Mouse (Mus musculus): ENCODE data around the gene Rxrb. TPM values are rescaled to one million over a fixed set of nuclear protein-coding genes. Genes with fewer than 3 reads are reported as not detected.
A peak's percentile ranks its signal among the peaks of the same experiment; 100 is the strongest.
"Not testable (repeated sequence)": the region's sequence is repeated elsewhere in the genome, so short reads cannot be mapped to it uniquely, and the experiment has no call there.

Rxrb gene
- polyA plus RNA-seq (2015; fragmentation: Nextera tagmentation; extraction: Ambion mirVana), result 28.5 and 32.4 TPM in 2 replicates

GRCm38 (mm10) chr17:34031465-34032173 is at the start of gene Rxrb, which contains the start of gene Slc39a7:
TSS of gene Rxrb (plus strand) at chr17:34031812.
TSS of gene Slc39a7 (minus strand) at chr17:34031682.
- peak within 1 kb of the TSS; percentile 98 for H3K27ac ChIP-seq (replicated peaks)
- H3K4me1 ChIP-seq, result peaks cover 55% of the 10 kb centered on the region
- H3K36me3 ChIP-seq, result peaks cover 54% of the 10 kb centered on the region
- peak within 1 kb of the TSS; percentile 94 for H3K4me2 ChIP-seq
- H3K4me3 ChIP-seq, result peak within 1 kb of the TSS; percentile 77
- H3K9ac ChIP-seq, result peak within 1 kb of the TSS; percentile 92
- peak; percentile 72 for ATAC-seq (ENCODE audit: extremely low read depth, insufficient number of reproducible peaks, low FRiP score, low TSS enrichment)
- WGBS, result under 1% methylated on average over 78 of the region's 88 CpGs
- no peaks in the 10 kb centered on the region for H3K27me3 ChIP-seq (replicated peaks)
- no peaks in the 10 kb centered on the region for H3K9me3 ChIP-seq

GRCm38 (mm10) chr17:33982136-33982535 is 49.5 kb upstream of the Rxrb start:
- WGBS, result 4% methylated on average over 8 of the region's 8 CpGs
- H3K4me3 ChIP-seq, result peak overlapping the region; percentile 56
- H3K9me3 ChIP-seq; H3K27ac ChIP-seq (replicated peaks); H3K36me3 ChIP-seq; H3K9ac ChIP-seq; ATAC-seq (ENCODE audit: extremely low read depth, insufficient number of reproducible peaks, low FRiP score, low TSS enrichment): not testable (repeated sequence)
- H3K4me1 ChIP-seq, result peaks cover 31% of the 10 kb centered on the region
- H3K27me3 ChIP-seq (replicated peaks), result peaks cover 41% of the 10 kb centered on the region
- H3K4me2 ChIP-seq, result peak overlapping the region; percentile 78

DNA sequence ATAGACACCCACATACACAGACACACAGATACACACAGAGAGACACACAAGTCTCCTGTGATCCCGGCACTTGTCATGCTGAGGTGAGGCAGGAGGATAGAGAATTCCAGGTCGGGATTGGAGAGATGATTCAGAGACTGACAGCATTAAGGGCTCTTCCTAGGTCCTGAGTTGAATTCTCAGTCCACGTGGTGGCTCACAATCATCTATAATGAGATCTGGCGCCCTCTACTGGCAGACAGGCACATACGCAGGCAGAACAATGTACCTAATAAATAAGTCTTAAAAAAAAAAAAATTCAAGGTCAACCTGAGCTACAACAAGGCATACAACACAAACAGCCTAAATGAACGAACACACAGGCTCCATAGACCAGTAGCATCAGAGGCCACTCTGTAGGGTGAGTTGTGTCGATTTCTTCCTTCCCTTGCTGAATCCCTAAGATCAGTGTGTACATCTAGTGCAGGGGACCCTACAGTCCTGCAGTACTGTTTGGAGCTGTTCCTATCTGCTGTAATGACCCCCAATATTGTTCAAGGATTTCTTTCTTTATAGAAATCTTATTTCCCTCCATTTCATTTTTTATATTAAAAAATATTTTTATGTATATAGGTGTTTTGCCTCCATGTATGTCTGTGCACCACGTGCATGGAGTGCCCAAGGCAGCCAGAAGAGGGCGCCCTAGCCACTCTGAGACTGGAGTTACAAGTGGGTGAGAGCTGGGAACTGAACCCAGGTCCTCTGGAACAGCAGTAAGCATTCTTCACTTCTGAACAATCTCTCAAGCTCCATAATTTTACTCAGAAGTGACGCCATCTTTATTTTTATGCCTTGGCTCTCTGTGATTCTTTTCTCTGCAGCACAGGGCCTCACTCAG is 39.6 kb upstream of the Rxrb start:
- no peak; the same call in 1 of the 2 replicates for ATAC-seq (ENCODE audit: extremely low read depth, insufficient number of reproducible peaks, low FRiP score, low TSS enrichment)

DNA sequence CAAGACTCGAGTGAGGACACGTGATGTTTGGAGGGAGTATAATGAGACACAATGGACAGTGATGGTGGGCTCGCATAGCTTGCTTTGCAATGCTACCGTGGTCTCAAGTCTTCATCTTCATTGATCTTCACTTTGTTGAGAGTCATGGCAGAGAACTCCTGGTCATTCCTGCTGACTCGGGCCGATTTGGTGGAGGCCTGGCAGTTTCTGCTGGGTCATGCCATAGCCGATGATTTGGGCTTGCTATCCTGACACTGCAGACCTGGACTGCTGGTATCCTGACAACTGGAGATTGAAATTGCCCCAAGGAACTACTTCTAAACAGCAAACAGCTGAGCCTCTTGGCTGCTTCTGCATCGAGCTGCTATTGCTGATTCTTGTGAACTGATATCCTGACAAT is 36.7 kb upstream of the Rxrb start:
- Histone ChIP-seq H3K4me2 (no peak overlapping the region), H3K27me3 (replicated peaks) (peaks cover 51% of the 10 kb centered on the region), H3K27ac (replicated peaks) (no peak overlapping the region), H3K9ac (no peak overlapping the region), H3K4me3 (no peak overlapping the region), H3K4me1 (peaks cover 4% of the 10 kb centered on the region), H3K9me3 (no peaks in the 10 kb centered on the region), H3K36me3 (no peaks in the 10 kb centered on the region)
- no peak for ATAC-seq (ENCODE audit: extremely low read depth, insufficient number of reproducible peaks, low FRiP score, low TSS enrichment)
- 78% methylated on average over 8 of the region's 8 CpGs for WGBS

More for the DNA sequence above, 39.6 kb upstream of the Rxrb start:
- WGBS, result 31% methylated on average over 10 of the region's 10 CpGs
- no peaks in the 10 kb centered on the region for H3K36me3 ChIP-seq
- H3K4me3 ChIP-seq, result no peak overlapping the region
- H3K27ac ChIP-seq (replicated peaks), result no peak overlapping the region
- peaks cover 49% of the 10 kb centered on the region for H3K27me3 ChIP-seq (replicated peaks)
- no peak overlapping the region for H3K9ac ChIP-seq
- no peaks in the 10 kb centered on the region for H3K4me1 ChIP-seq
- H3K4me2 ChIP-seq, result no peak overlapping the region
- no peaks in the 10 kb centered on the region for H3K9me3 ChIP-seq

DNA sequence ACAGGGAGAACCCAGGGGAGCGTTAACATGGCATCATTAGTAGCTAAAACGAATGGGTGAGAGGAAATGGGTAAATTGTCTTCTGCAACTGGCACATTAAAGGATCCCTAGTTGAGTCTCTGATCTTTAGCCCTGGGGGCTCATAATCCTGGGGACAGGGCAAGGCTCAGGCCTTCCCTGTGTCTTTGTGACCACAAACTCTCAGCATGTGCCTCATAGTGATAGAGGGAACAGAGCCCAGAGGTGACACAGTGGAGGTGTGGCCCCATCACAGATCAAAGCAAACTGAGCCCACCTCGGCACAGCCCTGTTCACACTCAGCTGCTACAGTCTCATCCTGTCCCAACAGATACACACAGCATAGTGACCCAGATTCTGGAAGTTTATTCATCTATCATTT is 36.0 kb upstream of the Rxrb start:
- Histone ChIP-seq H3K4me2 (no peak overlapping the region), H3K27ac (replicated peaks) (no peak overlapping the region), H3K27me3 (replicated peaks) (peaks cover 54% of the 10 kb centered on the region), H3K9me3 (no peaks in the 10 kb centered on the region), H3K9ac (no peak overlapping the region), H3K4me1 (peaks cover 10% of the 10 kb centered on the region), H3K4me3 (no peak overlapping the region), H3K36me3 (no peaks in the 10 kb centered on the region)
- WGBS, result 37% methylated on average over 3 of the region's 3 CpGs
- ATAC-seq (ENCODE audit: extremely low read depth, insufficient number of reproducible peaks, low FRiP score, low TSS enrichment), result no peak

DNA sequence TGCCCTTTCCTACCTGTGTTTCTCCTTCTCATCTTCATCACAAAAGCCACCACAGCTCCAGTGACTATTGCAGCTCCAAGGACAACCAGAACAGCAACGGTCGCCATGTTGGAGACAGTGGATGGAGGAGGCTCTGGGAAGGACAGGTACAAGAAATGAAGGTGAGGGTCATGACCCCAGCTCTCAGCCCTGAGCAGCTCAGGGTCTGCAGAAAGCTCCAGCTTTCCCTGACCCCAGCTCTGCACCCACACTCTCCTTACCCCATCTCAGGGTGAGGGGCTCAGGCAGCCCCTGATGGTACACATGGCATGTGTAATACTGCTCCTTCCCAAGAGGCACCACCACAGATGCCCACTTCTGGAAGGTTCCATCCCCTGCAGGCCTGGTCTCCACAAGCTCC is 34.6 kb upstream of the Rxrb start:
- Histone ChIP-seq H3K4me1 (peaks cover 10% of the 10 kb centered on the region), H3K27me3 (replicated peaks) (peaks cover 68% of the 10 kb centered on the region)
- H3K4me3 ChIP-seq; ATAC-seq (ENCODE audit: extremely low read depth, insufficient number of reproducible peaks, low FRiP score, low TSS enrichment); H3K9me3 ChIP-seq; H3K4me2 ChIP-seq; H3K27ac ChIP-seq (replicated peaks); H3K9ac ChIP-seq; H3K36me3 ChIP-seq: not testable (repeated sequence)
- 78% methylated on average over 2 of the region's 2 CpGs for WGBS

GRCm38 (mm10) chr17:33998697-33999096 is 32.9 kb upstream of the Rxrb start:
- 38% methylated on average over 5 of the region's 5 CpGs for WGBS
- not testable (repeated sequence) for ATAC-seq (ENCODE audit: extremely low read depth, insufficient number of reproducible peaks, low FRiP score, low TSS enrichment); H3K4me2 ChIP-seq

GRCm38 (mm10) chr17:33999341-34000149 is 32.1 kb upstream of the Rxrb start:
- no peak overlapping the region for H3K27ac ChIP-seq (replicated peaks)
- H3K27me3 ChIP-seq (replicated peaks), result peaks cover 68% of the 10 kb centered on the region
- H3K4me3 ChIP-seq, result peak overlapping the region; percentile 71
- H3K36me3 ChIP-seq, result no peaks in the 10 kb centered on the region
- H3K9me3 ChIP-seq, result no peaks in the 10 kb centered on the region
- peaks cover 10% of the 10 kb centered on the region for H3K4me1 ChIP-seq
- peak overlapping the region; percentile 99 for H3K4me2 ChIP-seq
- 2% methylated on average over 87 of the region's 87 CpGs for WGBS
- peak overlapping the region; percentile 78 for H3K9ac ChIP-seq
- no peak for ATAC-seq (ENCODE audit: extremely low read depth, insufficient number of reproducible peaks, low FRiP score, low TSS enrichment)

More at GRCm38 (mm10) chr17:33998697-33999096, 32.9 kb upstream of the Rxrb start:
- not testable (repeated sequence) for H3K9ac ChIP-seq; H3K27ac ChIP-seq (replicated peaks); H3K9me3 ChIP-seq; H3K4me3 ChIP-seq; H3K36me3 ChIP-seq
- Histone ChIP-seq H3K27me3 (replicated peaks) (peaks cover 67% of the 10 kb centered on the region), H3K4me1 (peaks cover 10% of the 10 kb centered on the region)

DNA sequence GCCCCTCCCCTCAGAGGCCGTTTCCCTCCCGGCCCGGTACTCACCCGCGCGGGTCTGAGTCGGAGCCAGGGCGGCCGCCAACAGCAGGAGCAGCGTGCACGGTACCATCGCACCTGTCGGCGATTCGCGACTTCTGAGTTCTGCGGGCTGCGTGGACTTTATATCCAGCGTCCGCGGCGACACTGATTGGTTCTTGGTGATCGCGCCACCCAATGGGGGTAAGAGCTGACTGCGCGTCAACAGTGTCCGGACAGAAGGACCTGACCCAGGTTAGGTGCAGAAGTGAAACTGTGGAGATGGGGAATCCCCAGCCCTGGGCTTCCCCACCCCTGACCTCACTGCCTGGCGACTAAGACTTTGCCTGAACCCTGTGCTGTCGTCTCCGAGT is 31.5 kb upstream of the Rxrb start, which contains the start of gene H2-K1:
Gene H2-K1 (minus strand): TSS at position 198 of the 388 bp plus-strand sequence.
- Histone ChIP-seq H3K36me3 (no peaks in the 10 kb centered on the region), H3K27me3 (replicated peaks) (peaks cover 68% of the 10 kb centered on the region), H3K9ac (peak within 1 kb of the TSS; percentile 78), H3K27ac (replicated peaks) (no peak within 1 kb of the TSS), H3K9me3 (no peaks in the 10 kb centered on the region), H3K4me1 (peaks cover 10% of the 10 kb centered on the region), H3K4me3 (peak within 1 kb of the TSS; percentile 71), H3K4me2 (peak within 1 kb of the TSS; percentile 99)
- WGBS, result under 1% methylated on average over 30 of the region's 30 CpGs
- ATAC-seq (ENCODE audit: extremely low read depth, insufficient number of reproducible peaks, low FRiP score, low TSS enrichment), result peak; percentile 58

DNA sequence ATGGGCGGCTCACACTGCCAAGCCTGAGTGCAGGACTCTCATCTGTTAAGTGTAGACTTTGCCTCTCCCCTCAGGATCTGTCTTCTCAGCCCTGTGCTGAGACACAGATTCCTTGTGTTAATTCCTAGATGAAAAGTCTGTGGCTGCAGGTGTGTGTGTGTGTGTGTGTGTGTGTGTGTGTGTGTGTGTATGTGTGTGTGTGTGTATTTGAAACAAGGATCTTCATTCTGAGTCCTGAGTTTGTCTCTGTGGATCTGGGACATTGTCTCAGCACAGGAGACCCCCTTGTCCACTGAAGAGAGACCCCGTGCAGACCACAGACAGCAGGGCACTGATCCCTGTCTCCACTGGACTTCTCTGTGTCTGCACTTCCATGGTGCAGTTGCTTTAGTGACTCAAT is 30.8 kb upstream of the Rxrb start:
- H3K9ac ChIP-seq; ATAC-seq (ENCODE audit: extremely low read depth, insufficient number of reproducible peaks, low FRiP score, low TSS enrichment); H3K36me3 ChIP-seq; H3K27ac ChIP-seq (replicated peaks); H3K9me3 ChIP-seq: not testable (repeated sequence)
- Histone ChIP-seq H3K4me1 (peaks cover 10% of the 10 kb centered on the region), H3K27me3 (replicated peaks) (peaks cover 74% of the 10 kb centered on the region), H3K4me3 (0 out of 2 replicates have a peak overlapping the region, but pooled peaks have one; percentile 71), H3K4me2 (peak overlapping the region; percentile 99)
- 51% methylated on average over 2 of the region's 2 CpGs for WGBS

- Histone ChIP-seq H3K27ac (replicated peaks) (no peak overlapping the region), H3K9ac (no peak overlapping the region), H3K4me2 (no peak overlapping the region), H3K4me1 (peaks cover 10% of the 10 kb centered on the region), H3K36me3 (no peaks in the 10 kb centered on the region), H3K9me3 (0 out of 2 replicates have a peak, but pooled peaks cover 3% of the 10 kb centered on the region), H3K27me3 (replicated peaks) (peaks cover 59% of the 10 kb centered on the region), H3K4me3 (no peak overlapping the region)
- 2% methylated on average over 5 of the region's 5 CpGs for WGBS
- ATAC-seq (ENCODE audit: extremely low read depth, insufficient number of reproducible peaks, low FRiP score, low TSS enrichment), result no peak
These were observed 28.2 kb upstream of the Rxrb start for GRCm38 (mm10) chr17:34003426-34003825.
